Mouse (Mus musculus) ES-Bruce4 (cell line): ENCODE results near the gene Synpo2. TPM values are rescaled to one million over a fixed set of nuclear protein-coding genes. Genes with fewer than 3 reads are reported as not detected.

Experiments used
- H3K27ac ChIP-seq: 2 replicates; pipeline ENCODE4 v1.5.1; 2012; ENCODE audit warnings: low read length, inconsistent platforms; ENCODE audit not compliant: insufficient read depth
- H3K27me3 ChIP-seq: 2 replicates; pipeline ENCODE4 v1.6.1; 2012; ENCODE audit warnings: mild to moderate bottlenecking, low read length, inconsistent platforms; ENCODE audit not compliant: control insufficient read depth, poor library complexity, insufficient read depth, severe bottlenecking
- H3K36me3 ChIP-seq: 2 replicates; pipeline ENCODE4 v1.6.1; 2012; ENCODE audit warnings: inconsistent platforms, mild to moderate bottlenecking, low read length, moderate library complexity; ENCODE audit not compliant: control insufficient read depth, poor library complexity, insufficient read depth, severe bottlenecking
- H3K4me1 ChIP-seq: one replicate; pipeline ENCODE4 v1.8.1; 2011; ENCODE audit warnings: low read length; ENCODE audit not compliant: control insufficient read depth, insufficient read depth
- H3K4me3 ChIP-seq: 2 replicates; pipeline ENCODE4 v1.5.1; 2011; ENCODE audit warnings: low read depth, mild to moderate bottlenecking, low read length
- H3K9ac ChIP-seq: 2 replicates; pipeline ENCODE4 v1.6.1; 2012; ENCODE audit warnings: low read depth, mild to moderate bottlenecking, inconsistent platforms; ENCODE audit not compliant: poor library complexity, severe bottlenecking
- H3K9me3 ChIP-seq: replicated peaks from 2 replicates; pipeline ENCODE4 v1.6.1; 2012; ENCODE audit warnings: mild to moderate bottlenecking, low read length, inconsistent platforms; ENCODE audit not compliant: control insufficient read depth, poor library complexity, insufficient read depth, severe bottlenecking
- CTCF ChIP-seq: IDR thresholded peaks from one replicate; pipeline ENCODE4 v1.8.1; 2011; ENCODE audit warnings: low read depth, low read length
- EP300 ChIP-seq: IDR thresholded peaks from 2 replicates; pipeline ENCODE4 v1.6.1; 2011; ENCODE audit warnings: low read depth, low read length; ENCODE audit not compliant: insufficient read depth
- POLR2A ChIP-seq: IDR thresholded peaks from one replicate; pipeline ENCODE4 v1.8.1; 2011; ENCODE audit warnings: low read length; ENCODE audit not compliant: insufficient read depth
- polyA plus RNA-seq: library from polyadenylated mRNA; stranded (reverse); fragments of >200 nt; gene quantifications from 2 replicates; pipeline ENCODE4 v1.2.4, GENCODE M21; 2011; ENCODE audit warnings: low read depth; ENCODE audit not compliant: missing spikeins, insufficient read depth, insufficient read length

Synpo2 gene
- polyA plus RNA-seq, 1 experiment: 1.8 TPM

GRCm38 (mm10) chr3:123066836-123067235 is 169.1 kb downstream of the Synpo2 start:
- H3K9ac ChIP-seq: no peak overlapping the region

GRCm38 (mm10) chr3:123065466-123065865 is 170.5 kb downstream of the Synpo2 start:
- Histone ChIP-seq H3K27ac (no peak overlapping the region), H3K4me3 (no peak overlapping the region), H3K36me3 (no peaks in the 10 kb centered on the region), H3K27me3 (no peaks in the 10 kb centered on the region), H3K4me1 (peaks cover 5% of the 10 kb centered on the region), H3K9me3 (no peaks in the 10 kb centered on the region), H3K9ac (no peak overlapping the region)
- TF ChIP-seq CTCF (no peak), POLR2A (no peak), EP300 (no peak)

More at GRCm38 (mm10) chr3:123066836-123067235, 169.1 kb downstream of the Synpo2 start:
- Histone ChIP-seq H3K4me1 (peaks cover 3% of the 10 kb centered on the region), H3K27ac (no peak overlapping the region), H3K27me3 (no peaks in the 10 kb centered on the region), H3K36me3 (no peaks in the 10 kb centered on the region), H3K9me3 (no peaks in the 10 kb centered on the region), H3K4me3 (no peak overlapping the region)
- no peak for TF ChIP-seq CTCF
- TF ChIP-seq EP300: no peak
- TF ChIP-seq POLR2A: no peak

GRCm38 (mm10) chr3:123064186-123064585 is 171.8 kb downstream of the Synpo2 start:
- no peak overlapping the region for H3K9ac ChIP-seq
- TF ChIP-seq EP300 (0 out of 2 replicates have a peak, but pooled peaks have one; percentile 50), CTCF (no peak)
- H3K27ac ChIP-seq: no peak overlapping the region

GRCm38 (mm10) chr3:123061931-123062330 is 174.0 kb downstream of the Synpo2 start:
- Histone ChIP-seq H3K9ac (no peak overlapping the region), H3K27me3 (no peaks in the 10 kb centered on the region), H3K9me3 (no peaks in the 10 kb centered on the region), H3K36me3 (no peaks in the 10 kb centered on the region), H3K27ac (no peak overlapping the region), H3K4me1 (peaks cover 5% of the 10 kb centered on the region), H3K4me3 (no peak overlapping the region)
- no peak for TF ChIP-seq CTCF
- TF ChIP-seq EP300: no peak
- no peak for TF ChIP-seq POLR2A

More at GRCm38 (mm10) chr3:123064186-123064585, 171.8 kb downstream of the Synpo2 start:
- Histone ChIP-seq H3K9me3 (no peaks in the 10 kb centered on the region), H3K4me1 (peaks cover 5% of the 10 kb centered on the region), H3K4me3 (no peak overlapping the region), H3K36me3 (no peaks in the 10 kb centered on the region), H3K27me3 (no peaks in the 10 kb centered on the region)

GRCm38 (mm10) chr3:123058832-123059231 is 177.1 kb downstream of the Synpo2 start:
- Histone ChIP-seq H3K9me3 (no peaks in the 10 kb centered on the region), H3K36me3 (no peaks in the 10 kb centered on the region), H3K27ac (no peak overlapping the region), H3K4me3 (no peak overlapping the region), H3K27me3 (no peaks in the 10 kb centered on the region), H3K4me1 (peaks cover 3% of the 10 kb centered on the region), H3K9ac (no peak overlapping the region)
- TF ChIP-seq EP300 (no peak), CTCF (no peak), POLR2A (no peak)

- Histone ChIP-seq H3K9ac (no peak overlapping the region), H3K4me1 (no peaks in the 10 kb centered on the region), H3K4me3 (no peak overlapping the region), H3K27me3 (no peaks in the 10 kb centered on the region), H3K9me3 (peaks cover 4% of the 10 kb centered on the region), H3K36me3 (no peaks in the 10 kb centered on the region), H3K27ac (no peak overlapping the region)
- TF ChIP-seq POLR2A: no peak
- no peak for TF ChIP-seq EP300
- TF ChIP-seq CTCF: no peak
These were observed 181.8 kb downstream of the Synpo2 start for GRCm38 (mm10) chr3:123054178-123054577.
